Mouse (Mus musculus) embryonic facial prominence, embryonic 10.5 days (tissue): ENCODE results near the gene Nadk2. TPM values are rescaled to one million over a fixed set of nuclear protein-coding genes. Genes with fewer than 3 reads are reported as not detected.
A peak's percentile ranks its signal among the peaks of the same experiment; 100 is the strongest.

ENCODE experiments used
- DNase-seq: peaks from one replicate; pipeline ENCODE4 v3.0.0-alpha.2; 2017; ENCODE audit warnings: low spot score
- H3K27ac ChIP-seq: fragments of 300-500 bp; sonication (generic); replicated peaks from 2 replicates; pipeline ENCODE4 v1.5.1; 2016; ENCODE audit warnings: mild to moderate bottlenecking
- H3K27me3 ChIP-seq: fragments of 300-500 bp; sonication (generic); replicated peaks from 2 replicates; pipeline ENCODE4 v1.6.1; 2016; ENCODE audit warnings: low read depth, mild to moderate bottlenecking; ENCODE audit not compliant: poor library complexity, severe bottlenecking
- H3K36me3 ChIP-seq: fragments of 300-500 bp; sonication (generic); replicated peaks from 2 replicates; pipeline ENCODE4 v1.6.1; 2016; ENCODE audit warnings: mild to moderate bottlenecking, moderate library complexity
- H3K4me1 ChIP-seq: fragments of 300-500 bp; sonication (generic); 2 replicates; pipeline ENCODE4 v1.6.1; 2016
- H3K4me3 ChIP-seq: fragments of 300-500 bp; sonication (generic); 2 replicates; pipeline ENCODE4 v1.5.1; 2016; ENCODE audit warnings: mild to moderate bottlenecking, moderate library complexity
- H3K9me3 ChIP-seq: fragments of 300-500 bp; sonication (generic); 2 replicates; pipeline ENCODE4 v1.6.1; 2016; ENCODE audit warnings: mild to moderate bottlenecking
- WGBS: fragments of 180-500 bp; shearing (Covaris S2); methylation state at CpG from one replicate; pipeline ENCODE4 v1.1.7; 2016; 5-methylcytosine and 5-hydroxymethylcytosine counted together
- polyA plus RNA-seq: library from polyadenylated mRNA; unstranded; fragments of >200 nt; fragmentation: Nextera tagmentation; extraction: Ambion mirVana; gene quantifications from 2 replicates; pipeline ENCODE4 v1.2.1, GENCODE M21; 2016

The Nadk2 gene
- polyA plus RNA-seq, 1 experiment from 2014 or later = 36.1 TPM

DNA sequence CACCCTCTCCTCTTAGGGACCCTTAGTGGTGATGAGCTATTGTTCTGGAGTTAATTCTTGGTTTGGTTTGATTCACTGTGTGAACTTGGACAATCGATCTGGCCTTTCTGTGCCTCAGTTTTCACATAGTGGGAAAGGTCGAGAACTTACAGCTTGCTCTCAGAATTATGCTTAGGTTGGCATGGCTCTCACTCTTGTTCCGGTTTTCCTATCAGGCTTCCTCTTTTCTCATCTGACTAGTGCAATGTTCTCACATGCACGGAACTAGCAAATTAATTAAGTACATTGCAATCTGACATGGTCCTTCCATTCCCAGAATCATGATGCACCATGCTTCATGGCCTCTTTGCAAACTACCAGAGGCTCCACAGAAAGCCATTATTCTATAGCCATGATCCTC is 51.9 kb downstream of the Nadk2 start:
- Histone ChIP-seq H3K36me3 (peaks cover 100% of the 10 kb centered on the region), H3K4me3 (no peak overlapping the region), H3K27ac (no peak overlapping the region)

DNA sequence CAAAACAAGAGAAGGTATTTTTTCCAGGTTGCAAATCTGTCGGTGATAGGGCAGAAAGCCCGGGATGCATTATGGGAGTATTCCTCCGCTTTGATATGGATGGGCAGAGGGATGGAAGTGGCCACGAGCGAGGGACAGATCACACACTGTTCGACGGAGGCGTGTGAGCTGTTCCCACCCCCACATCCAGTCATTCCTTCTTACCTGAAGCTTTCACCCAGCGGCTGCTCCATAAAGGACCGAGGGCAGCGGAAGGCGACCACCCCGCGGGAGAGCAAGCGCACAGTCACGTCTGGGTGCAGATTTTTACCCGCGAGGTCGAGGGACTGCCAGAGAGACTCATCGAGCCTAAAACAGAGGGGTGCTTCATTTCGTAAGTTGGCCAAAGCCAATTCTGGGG is 53.8 kb downstream of the Nadk2 start:
- Histone ChIP-seq H3K36me3 (peaks cover 100% of the 10 kb centered on the region), H3K27ac (no peak overlapping the region), H3K27me3 (no peaks in the 10 kb centered on the region), H3K4me3 (no peak overlapping the region), H3K4me1 (no peaks in the 10 kb centered on the region), H3K9me3 (no peaks in the 10 kb centered on the region)
- 92% methylated on average over 21 of the region's 21 CpGs for WGBS
- DNase-seq = no peak

More for the DNA sequence above, 51.9 kb downstream of the Nadk2 start:
- WGBS = 92% methylated on average over 4 of the region's 4 CpGs
- DNase-seq = no peak
- Histone ChIP-seq H3K27me3 (no peaks in the 10 kb centered on the region), H3K9me3 (no peaks in the 10 kb centered on the region), H3K4me1 (no peaks in the 10 kb centered on the region)

GRCm38 (mm10) chr15:9127051-9127791 is 56.2 kb downstream of the Nadk2 start:
- H3K27me3 ChIP-seq = no peaks in the 10 kb centered on the region
- no peak for DNase-seq
- no peaks in the 10 kb centered on the region for H3K9me3 ChIP-seq
- H3K27ac ChIP-seq = no peak overlapping the region
- 92% methylated on average over 7 of the region's 7 CpGs for WGBS
- peaks cover 99% of the 10 kb centered on the region for H3K36me3 ChIP-seq
- 0 out of 2 replicates have a peak, but pooled peaks cover 4% of the 10 kb centered on the region for H3K4me1 ChIP-seq
- no peak overlapping the region for H3K4me3 ChIP-seq

DNA sequence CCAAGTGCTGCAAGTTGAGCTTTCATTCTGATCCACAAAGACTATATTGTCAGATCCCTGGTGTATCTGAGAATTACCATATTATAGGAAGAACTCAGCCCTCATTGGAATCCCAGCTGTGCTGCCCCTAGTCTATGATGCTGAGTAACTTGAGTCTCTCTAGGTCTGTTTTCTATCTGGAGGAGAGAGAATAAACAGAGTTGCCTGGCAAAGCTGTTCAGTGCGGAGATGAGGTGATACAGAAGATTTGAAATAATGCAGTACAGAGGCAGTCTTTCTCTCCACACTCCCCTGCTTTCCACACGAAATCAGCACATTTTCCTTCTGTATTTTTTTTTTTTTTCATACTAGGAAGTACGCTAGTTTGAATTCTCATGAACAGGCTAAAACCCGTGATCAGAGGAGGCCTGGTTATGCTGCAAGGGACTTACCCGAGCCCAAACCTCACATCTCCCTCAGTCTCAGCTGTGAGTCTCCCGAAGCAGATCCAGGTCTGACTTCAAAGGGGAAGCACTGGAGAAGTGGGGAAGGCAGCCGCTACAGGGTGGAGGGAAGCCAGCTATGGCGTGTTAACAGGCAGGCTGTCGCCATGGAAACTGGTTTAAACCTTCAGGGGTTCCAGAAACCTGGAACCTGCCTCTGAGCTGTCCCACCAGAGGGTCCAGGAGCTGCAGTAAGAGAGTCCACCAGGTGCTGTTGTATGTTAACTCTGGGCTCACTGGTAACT is 59.9 kb downstream of the Nadk2 start:
- H3K4me1 ChIP-seq = peaks cover 8% of the 10 kb centered on the region; the same call in 1 of the 2 replicates
- 83% methylated on average over 9 of the region's 9 CpGs for WGBS
- no peak for DNase-seq
- no peaks in the 10 kb centered on the region for H3K27me3 ChIP-seq
- H3K27ac ChIP-seq = no peak overlapping the region
- H3K36me3 ChIP-seq = peaks cover 97% of the 10 kb centered on the region
- no peak overlapping the region for H3K4me3 ChIP-seq
- no peaks in the 10 kb centered on the region for H3K9me3 ChIP-seq

- no peaks in the 10 kb centered on the region for H3K27me3 ChIP-seq
- peaks cover 97% of the 10 kb centered on the region for H3K36me3 ChIP-seq
Measured at GRCm38 (mm10) chr15:9131499-9131888, 60.4 kb downstream of the Nadk2 start.

GRCm38 (mm10) chr15:9132693-9133443 is 61.8 kb downstream of the Nadk2 start:
- DNase-seq = no peak
- Histone ChIP-seq H3K9me3 (no peaks in the 10 kb centered on the region), H3K4me3 (no peak overlapping the region), H3K27me3 (no peaks in the 10 kb centered on the region), H3K36me3 (peaks cover 97% of the 10 kb centered on the region), H3K27ac (no peak overlapping the region), H3K4me1 (peaks cover 10% of the 10 kb centered on the region; the same call in 1 of the 2 replicates)
- WGBS = 92% methylated on average over 13 of the region's 13 CpGs

More at GRCm38 (mm10) chr15:9131499-9131888, 60.4 kb downstream of the Nadk2 start:
- no peak for DNase-seq
- Histone ChIP-seq H3K4me3 (no peak overlapping the region), H3K27ac (no peak overlapping the region), H3K9me3 (no peaks in the 10 kb centered on the region), H3K4me1 (peaks cover 8% of the 10 kb centered on the region; the same call in 1 of the 2 replicates)
- 86% methylated on average over 4 of the region's 4 CpGs for WGBS

DNA sequence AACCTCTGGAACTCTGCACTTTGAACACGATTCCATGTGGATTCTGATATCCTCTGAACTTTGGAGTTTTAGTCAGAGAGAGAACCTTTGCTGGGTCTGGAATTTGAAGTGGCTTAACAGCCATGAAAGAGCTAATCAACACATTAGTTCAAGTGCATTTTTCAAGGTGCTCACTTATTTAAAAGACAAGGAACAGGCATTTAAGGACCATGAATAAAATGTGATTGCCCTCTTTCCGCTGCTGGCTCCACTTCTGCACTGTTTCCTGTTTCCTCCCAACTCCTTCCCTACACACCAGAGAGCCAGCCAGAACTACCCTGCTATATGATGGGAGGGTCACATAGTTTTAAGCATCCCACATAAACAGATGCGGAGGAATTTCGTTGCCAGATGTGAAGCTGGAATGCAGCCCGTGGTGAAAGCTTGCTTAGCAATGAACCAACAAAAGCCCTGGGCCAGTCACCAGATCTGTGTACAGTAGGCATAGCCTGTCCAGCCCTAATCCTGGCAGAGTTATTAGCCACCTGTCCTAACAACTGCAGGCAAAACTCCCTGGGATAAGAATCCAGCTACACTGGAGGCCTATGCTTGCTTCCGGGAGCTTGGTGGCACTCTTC is 63.9 kb downstream of the Nadk2 start:
- Histone ChIP-seq H3K27me3 (no peaks in the 10 kb centered on the region), H3K4me3 (no peak overlapping the region), H3K36me3 (peaks cover 87% of the 10 kb centered on the region), H3K4me1 (peaks cover 27% of the 10 kb centered on the region), H3K9me3 (no peaks in the 10 kb centered on the region), H3K27ac (no peak overlapping the region)
- peak; percentile 22 for DNase-seq
- WGBS = 79% methylated on average over 6 of the region's 6 CpGs

DNA sequence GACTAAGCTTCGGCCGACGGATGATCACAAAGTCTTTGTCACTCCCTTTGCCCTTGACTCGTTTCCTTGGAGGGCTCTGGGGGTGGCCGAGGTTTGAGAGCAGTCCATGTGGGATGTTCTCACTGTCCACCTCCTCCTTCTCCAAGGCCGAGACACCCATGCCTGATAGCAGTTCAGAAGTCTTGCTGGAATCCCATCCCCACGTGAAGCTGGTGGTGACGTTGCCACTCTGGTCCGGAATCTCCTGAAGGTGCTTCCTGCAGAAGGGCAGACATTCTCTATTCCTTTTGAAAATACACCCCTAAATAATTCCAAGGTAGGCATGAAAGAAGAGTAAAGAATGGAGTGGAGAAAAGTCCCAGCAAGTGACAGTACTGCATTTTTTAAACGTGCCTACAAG is 68.4 kb downstream of the Nadk2 start:
- H3K27ac ChIP-seq = peak overlapping the region; percentile 89
- peak; percentile 19 for DNase-seq
- peak overlapping the region; percentile 88 for H3K4me3 ChIP-seq
- H3K9me3 ChIP-seq = no peaks in the 10 kb centered on the region
- H3K27me3 ChIP-seq = no peaks in the 10 kb centered on the region
- peaks cover 45% of the 10 kb centered on the region for H3K36me3 ChIP-seq
- H3K4me1 ChIP-seq = peaks cover 29% of the 10 kb centered on the region
- WGBS = 36% methylated on average over 10 of the region's 10 CpGs

DNA sequence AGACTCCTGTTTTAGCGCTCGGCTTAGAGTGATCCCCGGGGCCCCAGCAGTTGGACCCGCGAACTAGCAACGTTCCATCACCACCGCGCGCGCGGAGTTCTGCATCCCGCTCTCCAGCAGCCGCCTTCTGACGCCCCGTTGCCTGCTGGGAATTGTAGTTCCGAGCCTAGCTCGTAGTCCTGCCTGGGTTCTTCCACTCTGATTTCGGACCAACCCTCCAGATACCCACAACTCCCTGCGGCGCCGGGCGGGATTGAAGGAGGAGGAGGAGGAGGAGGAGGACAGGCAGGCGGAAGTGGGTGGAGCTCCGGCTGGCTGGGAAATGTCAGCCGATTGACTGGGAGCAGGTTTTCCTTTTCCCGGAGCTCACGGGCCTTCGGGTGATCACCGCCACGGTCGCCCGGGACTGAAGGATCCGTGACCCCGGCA is 69.2 kb downstream of the Nadk2 start, which contains the start of gene Lmbrd2:
Gene Lmbrd2 (plus strand): TSS at position 299 of the 429 bp plus-strand sequence.
- under 1% methylated on average over 34 of the region's 34 CpGs for WGBS
- H3K4me1 ChIP-seq = peaks cover 26% of the 10 kb centered on the region
- DNase-seq = peak; percentile 97
- peak within 1 kb of the TSS; percentile 89 for H3K27ac ChIP-seq
- no peaks in the 10 kb centered on the region for H3K9me3 ChIP-seq
- H3K36me3 ChIP-seq = peaks cover 39% of the 10 kb centered on the region
- H3K27me3 ChIP-seq = no peaks in the 10 kb centered on the region
- H3K4me3 ChIP-seq = peak within 1 kb of the TSS; percentile 88

- Histone ChIP-seq H3K27me3 (no peaks in the 10 kb centered on the region), H3K27ac (peak overlapping the region; percentile 89), H3K36me3 (peaks cover 37% of the 10 kb centered on the region), H3K4me3 (peak overlapping the region; percentile 88), H3K9me3 (no peaks in the 10 kb centered on the region), H3K4me1 (peaks cover 25% of the 10 kb centered on the region)
- no peak for DNase-seq
- WGBS = 0% methylated on average over 37 of the region's 37 CpGs
Measured at GRCm38 (mm10) chr15:9140684-9141171, 69.7 kb downstream of the Nadk2 start.

- no peak for DNase-seq
- Histone ChIP-seq H3K36me3 (peaks cover 66% of the 10 kb centered on the region), H3K4me1 (no peaks in the 10 kb centered on the region), H3K9me3 (no peaks in the 10 kb centered on the region), H3K27me3 (no peaks in the 10 kb centered on the region), H3K27ac (no peak within 1 kb of the TSS), H3K4me3 (no peak within 1 kb of the TSS)
Measured at GRCm38 (mm10) chr15:9155325-9155724, 84.3 kb downstream of the Nadk2 start, which contains the start of gene Skp2. Gene Skp2, minus strand, starts transcription at chr15:9155425.
